8 mouse cellular contexts compared by ENCODE assay signal in the genomic region with DNA sequence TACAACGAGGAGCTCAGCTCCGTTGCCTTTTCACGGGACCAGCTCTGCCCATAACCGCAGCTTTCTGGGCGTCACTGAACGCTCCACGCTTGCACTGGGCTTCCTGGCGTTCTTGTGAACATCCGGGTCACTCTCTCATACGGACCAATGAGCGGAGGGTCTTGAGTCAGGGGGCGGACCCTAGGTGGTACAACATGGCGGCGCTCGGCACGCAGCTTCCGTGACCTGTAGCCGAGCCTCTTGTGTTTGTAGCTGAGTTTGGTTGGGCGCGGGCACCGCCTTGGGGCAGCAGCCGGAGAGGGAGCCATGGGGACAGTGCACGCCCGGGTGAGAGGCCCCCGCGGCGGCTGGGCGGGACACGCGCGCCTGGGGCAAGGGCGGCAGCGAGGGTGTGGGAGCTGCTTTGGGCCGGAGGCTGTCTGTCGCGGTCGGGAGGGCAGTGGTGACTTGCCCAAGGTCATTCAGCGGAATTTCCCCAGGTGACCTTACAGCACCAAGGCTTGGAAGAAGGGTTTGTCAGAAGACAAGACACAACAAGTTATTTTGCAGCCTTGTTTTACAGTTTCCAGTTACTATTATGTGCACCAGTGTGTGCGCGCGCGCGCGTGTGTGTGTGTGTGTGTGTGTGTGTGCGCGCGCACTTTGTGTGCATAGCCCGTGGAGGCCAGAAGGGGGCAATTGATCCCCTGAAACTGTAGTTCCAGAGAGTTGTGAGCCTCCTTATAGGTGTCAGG. TPM values are rescaled to one million over a fixed set of nuclear protein-coding genes. Genes with fewer than 3 reads are reported as not detected.
A peak's percentile ranks its signal among the peaks of the same experiment; 100 is the strongest.
DNase-seq lines count a peak whose midpoint lies in the region; ATAC-seq and TF ChIP-seq lines count a peak whose summit lies in the region.

A gene (plus strand): TSS at position 184 of the 734 bp plus-strand sequence.

- H3K4me1 ChIP-seq in heart, embryonic 12.5 days (replicated peaks) = peaks cover 20% of the 10 kb centered on the region
- peaks cover 8% of the 10 kb centered on the region; the same call in 1 of the 2 replicates for H3K4me1 ChIP-seq in kidney, postnatal 0 days (replicated peaks; ENCODE audit: insufficient read depth, low read length)
- H3K4me1 ChIP-seq in liver, embryonic 11.5 days (replicated peaks; ENCODE audit: control insufficient read depth, insufficient read depth, low read length) = peaks cover 13% of the 10 kb centered on the region
- H3K4me1 ChIP-seq in stomach, embryonic 14.5 days (ENCODE audit: control insufficient read depth, insufficient read depth, low read length) = peaks cover 6% of the 10 kb centered on the region

- peak; percentile 97 for ATAC-seq in erythroid progenitor cell, adult 5-6 weeks (replicated peaks; ENCODE audit: low FRiP score, poor library complexity, severe bottlenecking)
- peak; percentile 98 for ATAC-seq in heart, embryonic 12.5 days (ENCODE audit: insufficient number of reproducible peaks, low FRiP score)
- ATAC-seq in kidney, postnatal 0 days (replicated peaks; ENCODE audit: low FRiP score, low read depth) = peak; percentile 98
- ATAC-seq in liver, embryonic 11.5 days (replicated peaks; ENCODE audit: low FRiP score) = peak; percentile 97
- ATAC-seq in stomach, embryonic 14.5 days (ENCODE audit: insufficient number of reproducible peaks, insufficient read depth, low FRiP score, low read depth) = peak; percentile 96

- H3K27ac ChIP-seq in heart, embryonic 12.5 days (ENCODE audit: poor library complexity, severe bottlenecking) = peak within 1 kb of the TSS; percentile 95
- peak within 1 kb of the TSS; percentile 93 for H3K27ac ChIP-seq in kidney, postnatal 0 days
- peak within 1 kb of the TSS; percentile 97 for H3K27ac ChIP-seq in liver, embryonic 11.5 days (ENCODE audit: low read depth, low read length)
- H3K27ac ChIP-seq in stomach, embryonic 14.5 days (ENCODE audit: low read length) = peak within 1 kb of the TSS; percentile 83

- peak; percentile 38; the same call in 1 of the 2 replicates for TF ChIP-seq CTCF in kidney, postnatal 0 days (IDR thresholded peaks at IDR 0.05; ENCODE audit: low read depth)

- H3K9me3 ChIP-seq in heart, embryonic 12.5 days (replicated peaks) = no peaks in the 10 kb centered on the region
- H3K9me3 ChIP-seq in kidney, postnatal 0 days (replicated peaks; ENCODE audit: low read length) = no peaks in the 10 kb centered on the region
- H3K9me3 ChIP-seq in liver, embryonic 11.5 days (ENCODE audit: control insufficient read depth, low read length) = no peaks in the 10 kb centered on the region
- no peaks in the 10 kb centered on the region for H3K9me3 ChIP-seq in stomach, embryonic 14.5 days (ENCODE audit: control insufficient read depth, low read depth, low read length)

- peaks cover 19% of the 10 kb centered on the region for H3K36me3 ChIP-seq in heart, embryonic 12.5 days
- peaks cover 14% of the 10 kb centered on the region for H3K36me3 ChIP-seq in kidney, postnatal 0 days (ENCODE audit: insufficient read depth, low read length)
- H3K36me3 ChIP-seq in liver, embryonic 11.5 days (ENCODE audit: control insufficient read depth, insufficient read depth, low read length) = peaks cover 10% of the 10 kb centered on the region
- peaks cover 14% of the 10 kb centered on the region for H3K36me3 ChIP-seq in stomach, embryonic 14.5 days (ENCODE audit: control insufficient read depth, insufficient read depth, low read length)

- peak; percentile 95 for DNase-seq in CD4-positive helper T cell, adult 2 months (ENCODE audit: low read depth, low spot score)
- peak; percentile 90 for DNase-seq in brain, embryonic 18.5 days (ENCODE audit: low read depth, low spot score)
- DNase-seq in kidney, postnatal 0 days (ENCODE audit: low spot score) = peak; percentile 98
- DNase-seq in liver, embryonic 11.5 days (ENCODE audit: low spot score) = peak; percentile 93
- peak; percentile 95 for DNase-seq in naive thymus-derived CD4-positive, alpha-beta T cell, adult 2 months (ENCODE audit: low read depth)

- WGBS in heart, embryonic 12.5 days = 5% methylated on average over 48 of the region's 48 CpGs
- 5% methylated on average over 48 of the region's 48 CpGs for WGBS in kidney, postnatal 0 days
- 2% methylated on average over 48 of the region's 48 CpGs for WGBS in liver, embryonic 11.5 days
- WGBS in stomach, embryonic 14.5 days = 6% methylated on average over 48 of the region's 48 CpGs

- H3K9ac ChIP-seq in heart, embryonic 12.5 days = peak within 1 kb of the TSS; percentile 85
- H3K9ac ChIP-seq in kidney, postnatal 0 days (ENCODE audit: low read depth, low read length) = peak within 1 kb of the TSS; percentile 75
- H3K9ac ChIP-seq in liver, embryonic 11.5 days (ENCODE audit: low read depth, low read length) = peak within 1 kb of the TSS; percentile 89
- peak within 1 kb of the TSS; percentile 67 for H3K9ac ChIP-seq in stomach, embryonic 14.5 days (replicated peaks; ENCODE audit: low read depth, low read length)

- no peaks in the 10 kb centered on the region for H3K27me3 ChIP-seq in heart, embryonic 12.5 days (replicated peaks)
- H3K27me3 ChIP-seq in kidney, postnatal 0 days (ENCODE audit: insufficient read depth, low read length) = no peaks in the 10 kb centered on the region
- no peaks in the 10 kb centered on the region for H3K27me3 ChIP-seq in liver, embryonic 11.5 days (replicated peaks; ENCODE audit: control insufficient read depth, insufficient read depth, low read length)
- H3K27me3 ChIP-seq in stomach, embryonic 14.5 days (ENCODE audit: control insufficient read depth, insufficient read depth, low read length) = no peaks in the 10 kb centered on the region

- H3K4me3 ChIP-seq in heart, embryonic 12.5 days = peak within 1 kb of the TSS; percentile 72
- H3K4me3 ChIP-seq in kidney, postnatal 0 days (replicated peaks; ENCODE audit: low read depth, low read length) = peak within 1 kb of the TSS; percentile 63
- peak within 1 kb of the TSS; percentile 96 for H3K4me3 ChIP-seq in liver, embryonic 11.5 days (ENCODE audit: low read depth, low read length)
- peak within 1 kb of the TSS; percentile 88 for H3K4me3 ChIP-seq in stomach, embryonic 14.5 days (ENCODE audit: low read depth, low read length)

- peak within 1 kb of the TSS; percentile 74 for H3K4me2 ChIP-seq in heart, embryonic 12.5 days
- peak within 1 kb of the TSS; percentile 62 for H3K4me2 ChIP-seq in kidney, postnatal 0 days (ENCODE audit: low read length)
- peak within 1 kb of the TSS; percentile 61 for H3K4me2 ChIP-seq in liver, embryonic 11.5 days
- H3K4me2 ChIP-seq in stomach, embryonic 14.5 days (replicated peaks; ENCODE audit: low read depth, low read length) = peak within 1 kb of the TSS; percentile 69

RNA-seq across cellular contexts. Expression of the gene that starts here (rescaled TPM):
- 9.0 and 12.6 TPM in 2 replicates for total RNA-seq in erythroid progenitor cell, adult 5-6 weeks (2015; ENCODE audit: low replicate concordance)
- 4.1 and 18.0 TPM in 2 replicates for total RNA-seq in erythroid progenitor cell, adult 5-6 weeks (2017; ENCODE audit: low replicate concordance)
- 122 and 125 TPM in 2 replicates for polyA plus RNA-seq in heart, embryonic 12.5 days (2016; fragmentation: Nextera tagmentation; extraction: Ambion mirVana)
- polyA plus RNA-seq in kidney, postnatal 0 days (2015; fragmentation: Nextera tagmentation; extraction: Ambion mirVana) = 147 and 155 TPM in 2 replicates
- polyA plus RNA-seq in liver, embryonic 11.5 days (2014; fragmentation: Nextera tagmentation; extraction: Ambion mirVana) = 137 and 148 TPM in 2 replicates
- 51.6 and 67.7 TPM in 2 replicates for polyA plus RNA-seq in stomach, embryonic 14.5 days (2014; fragmentation: Nextera tagmentation; extraction: Ambion mirVana)

Comparison
In these comparisons a context has a peak if more than half of its experiments do, and no peak if none do; other contexts are left out.
1. Peak in every context shown above with its lines: DNase-seq, ATAC-seq, H3K4me3 ChIP-seq and H3K27ac ChIP-seq.